Mouse (Mus musculus): ENCODE measurements around the gene Lztfl1. TPM values are rescaled to one million over a fixed set of nuclear protein-coding genes. Genes with fewer than 3 reads are reported as not detected.

Lztfl1 gene
- polyA plus RNA-seq, 1 experiment from 2014 or later = 68.2 TPM

DNA sequence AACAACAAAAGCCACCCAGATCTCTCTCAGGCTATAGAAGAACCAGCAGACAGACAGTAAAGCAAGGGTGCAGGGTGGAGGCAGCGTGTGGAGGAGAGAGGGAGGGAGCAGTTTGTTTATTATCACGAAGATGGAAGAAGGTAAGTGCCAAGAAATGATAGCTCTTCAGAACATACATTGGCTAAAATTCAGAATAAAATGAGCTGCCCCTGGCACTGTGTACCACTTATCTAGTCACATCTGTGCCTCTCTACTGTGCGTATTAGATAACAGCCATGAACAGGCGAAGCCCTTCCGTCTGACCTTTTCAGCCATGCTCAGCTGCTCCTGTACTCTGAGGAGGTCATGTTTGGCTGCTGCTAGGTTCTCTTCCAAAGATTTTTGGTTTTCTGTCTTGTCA lies 15.7 kb downstream of the Lztfl1 start:
- no peaks in the 10 kb centered on the region for H3K27me3 ChIP-seq (ENCODE audit: control insufficient read depth, insufficient read depth, low read length)
- H3K4me2 ChIP-seq (replicated peaks; ENCODE audit: low read depth, low read length) = no peak overlapping the region
- no peaks in the 10 kb centered on the region for H3K9me3 ChIP-seq (ENCODE audit: control insufficient read depth, low read depth, low read length)
- H3K4me3 ChIP-seq (ENCODE audit: low read depth, low read length) = no peak overlapping the region
- ATAC-seq (ENCODE audit: insufficient number of reproducible peaks, insufficient read depth, low FRiP score, low read depth) = no peak; the same call in 1 of the 2 replicates
- no peaks in the 10 kb centered on the region for H3K4me1 ChIP-seq (ENCODE audit: control insufficient read depth, insufficient read depth, low read length)
- peaks cover 23% of the 10 kb centered on the region for H3K36me3 ChIP-seq (ENCODE audit: control insufficient read depth, insufficient read depth, low read length)
- H3K9ac ChIP-seq (replicated peaks; ENCODE audit: low read depth, low read length) = no peak overlapping the region
- WGBS = 90% methylated on average over 5 of the region's 5 CpGs
- no peak overlapping the region for H3K27ac ChIP-seq (ENCODE audit: low read length)

DNA sequence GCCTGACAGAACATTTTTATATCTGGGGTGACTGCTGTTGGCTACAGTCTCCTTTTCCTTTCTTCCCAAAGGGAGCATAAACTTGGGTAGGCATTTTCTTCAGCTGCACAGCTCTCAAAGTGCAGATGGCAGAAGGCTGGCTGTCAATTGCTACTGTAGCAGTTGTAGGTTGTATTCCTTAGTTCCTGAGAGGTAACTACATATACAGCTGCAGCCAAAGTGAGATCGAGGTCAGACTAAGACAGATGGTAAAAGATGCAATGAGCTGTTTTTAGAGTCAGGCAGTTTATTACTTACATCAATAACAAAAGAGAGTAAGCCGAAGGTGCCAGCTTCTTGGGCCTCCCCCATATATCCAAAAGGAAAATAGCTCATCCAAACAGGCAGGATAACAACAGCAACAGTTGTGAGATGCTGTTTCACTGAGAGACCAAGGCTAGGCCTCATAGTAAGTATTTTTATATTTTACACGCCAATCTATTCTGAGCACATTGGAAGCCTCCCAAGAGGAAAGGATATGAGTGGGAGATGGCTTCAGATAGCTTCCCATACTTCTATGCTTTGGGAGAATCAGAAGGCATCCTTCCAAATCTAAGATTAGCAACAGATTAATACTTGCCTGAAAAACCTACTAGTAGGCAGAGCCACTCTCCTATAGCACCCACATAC lies 21.7 kb downstream of the Lztfl1 start:
- WGBS = 93% methylated on average over 3 of the region's 3 CpGs

DNA sequence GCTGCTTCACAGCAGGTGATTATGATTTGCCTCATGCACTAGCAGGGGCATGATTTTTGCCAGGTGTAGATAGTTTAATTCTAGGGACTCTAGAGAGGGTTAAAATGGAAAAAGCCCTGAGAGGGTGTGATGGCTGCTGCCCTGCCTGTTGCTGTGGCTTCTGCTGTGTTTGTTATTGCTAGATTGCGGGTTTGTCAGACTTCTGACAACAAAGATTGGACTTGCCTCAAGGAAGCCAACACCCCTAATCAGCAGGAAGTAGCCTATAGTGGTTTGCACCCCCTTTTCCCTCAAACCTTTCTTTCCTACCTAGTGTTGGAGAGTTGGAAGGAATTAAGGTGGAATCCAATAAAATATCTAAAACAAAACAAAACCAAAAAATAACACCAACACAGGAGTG lies 29.3 kb downstream of the Lztfl1 start:
- no peaks in the 10 kb centered on the region for H3K27me3 ChIP-seq (ENCODE audit: control insufficient read depth, insufficient read depth, low read length)
- no peaks in the 10 kb centered on the region for H3K4me1 ChIP-seq (ENCODE audit: control insufficient read depth, insufficient read depth, low read length)
- no peak overlapping the region for H3K9ac ChIP-seq (replicated peaks; ENCODE audit: low read depth, low read length)
- H3K4me2 ChIP-seq (replicated peaks; ENCODE audit: low read depth, low read length) = no peak overlapping the region
- 0 out of 2 replicates have a peak, but pooled peaks cover 3% of the 10 kb centered on the region for H3K36me3 ChIP-seq (ENCODE audit: control insufficient read depth, insufficient read depth, low read length)
- no peaks in the 10 kb centered on the region for H3K9me3 ChIP-seq (ENCODE audit: control insufficient read depth, low read depth, low read length)
- H3K4me3 ChIP-seq (ENCODE audit: low read depth, low read length) = no peak overlapping the region
- WGBS = 70% methylated on average over 1 of the region's 1 CpGs
- no peak for ATAC-seq (ENCODE audit: insufficient number of reproducible peaks, insufficient read depth, low FRiP score, low read depth)
- H3K27ac ChIP-seq (ENCODE audit: low read length) = no peak overlapping the region

More for the DNA sequence above, 21.7 kb downstream of the Lztfl1 start:
- no peak for ATAC-seq (ENCODE audit: insufficient number of reproducible peaks, insufficient read depth, low FRiP score, low read depth)
- H3K36me3 ChIP-seq (ENCODE audit: control insufficient read depth, insufficient read depth, low read length) = peaks cover 7% of the 10 kb centered on the region
- no peak overlapping the region for H3K4me3 ChIP-seq (ENCODE audit: low read depth, low read length)
- H3K27ac ChIP-seq (ENCODE audit: low read length) = no peak overlapping the region
- H3K4me1 ChIP-seq (ENCODE audit: control insufficient read depth, insufficient read depth, low read length) = no peaks in the 10 kb centered on the region
- H3K4me2 ChIP-seq (replicated peaks; ENCODE audit: low read depth, low read length) = no peak overlapping the region
- no peaks in the 10 kb centered on the region for H3K27me3 ChIP-seq (ENCODE audit: control insufficient read depth, insufficient read depth, low read length)
- H3K9me3 ChIP-seq (ENCODE audit: control insufficient read depth, low read depth, low read length) = no peaks in the 10 kb centered on the region
- H3K9ac ChIP-seq (replicated peaks; ENCODE audit: low read depth, low read length) = no peak overlapping the region

DNA sequence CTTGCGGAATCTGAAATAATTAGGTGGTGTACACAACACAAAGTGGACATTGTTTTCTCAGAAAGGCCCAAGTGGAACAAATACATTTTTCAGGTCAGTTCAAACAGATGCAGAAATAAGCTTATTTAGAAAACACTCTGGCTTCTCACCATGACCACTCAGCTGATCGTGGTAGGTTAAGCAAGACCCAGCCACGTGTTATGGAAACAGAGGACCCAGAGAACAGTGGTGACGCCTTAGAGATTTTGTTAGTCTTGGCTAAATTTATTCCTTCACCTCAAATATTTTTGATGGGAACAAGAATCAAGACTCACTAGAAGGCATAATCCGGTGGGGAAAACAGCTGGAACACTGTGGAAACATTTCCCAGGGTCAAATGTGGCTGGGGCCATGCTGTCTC lies 31.3 kb downstream of the Lztfl1 start:
- H3K4me3 ChIP-seq (ENCODE audit: low read depth, low read length) = no peak overlapping the region
- H3K9me3 ChIP-seq (ENCODE audit: control insufficient read depth, low read depth, low read length) = no peaks in the 10 kb centered on the region
- 71% methylated on average over 5 of the region's 5 CpGs for WGBS
- H3K4me1 ChIP-seq (ENCODE audit: control insufficient read depth, insufficient read depth, low read length) = no peaks in the 10 kb centered on the region
- no peak overlapping the region for H3K9ac ChIP-seq (replicated peaks; ENCODE audit: low read depth, low read length)
- H3K4me2 ChIP-seq (replicated peaks; ENCODE audit: low read depth, low read length) = no peak overlapping the region
- no peak for ATAC-seq (ENCODE audit: insufficient number of reproducible peaks, insufficient read depth, low FRiP score, low read depth)
- no peaks in the 10 kb centered on the region for H3K27me3 ChIP-seq (ENCODE audit: control insufficient read depth, insufficient read depth, low read length)
- no peaks in the 10 kb centered on the region for H3K36me3 ChIP-seq (ENCODE audit: control insufficient read depth, insufficient read depth, low read length)
- no peak overlapping the region for H3K27ac ChIP-seq (ENCODE audit: low read length)

DNA sequence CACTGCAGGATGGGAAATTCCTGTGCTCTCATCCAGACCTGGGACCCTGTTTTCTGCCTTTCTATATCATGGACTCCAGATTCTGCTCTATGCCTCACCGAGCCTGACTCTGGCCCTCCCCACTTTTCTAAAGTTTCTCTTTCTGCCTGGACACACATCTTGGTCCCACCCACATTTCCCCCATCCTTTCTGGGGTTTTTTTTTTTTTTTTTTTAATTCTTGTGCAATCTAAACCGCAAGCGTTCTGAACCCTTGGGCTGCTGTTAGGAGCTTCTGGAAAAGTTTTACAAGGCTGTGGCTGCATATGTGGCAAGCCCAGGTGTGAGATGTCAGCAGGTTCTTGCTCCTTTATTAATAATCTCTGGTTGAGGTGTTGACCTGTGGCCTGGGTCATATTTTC lies 33.8 kb downstream of the Lztfl1 start:
- ATAC-seq (ENCODE audit: insufficient number of reproducible peaks, insufficient read depth, low FRiP score, low read depth) = no peak
- no peaks in the 10 kb centered on the region for H3K4me1 ChIP-seq (ENCODE audit: control insufficient read depth, insufficient read depth, low read length)
- H3K27ac ChIP-seq (ENCODE audit: low read length) = no peak overlapping the region
- WGBS = 60% methylated on average over 3 of the region's 3 CpGs
- no peak overlapping the region for H3K4me3 ChIP-seq (ENCODE audit: low read depth, low read length)
- H3K36me3 ChIP-seq (ENCODE audit: control insufficient read depth, insufficient read depth, low read length) = no peaks in the 10 kb centered on the region
- H3K27me3 ChIP-seq (ENCODE audit: control insufficient read depth, insufficient read depth, low read length) = peaks cover 3% of the 10 kb centered on the region; the same call in 1 of the 2 replicates
- H3K9me3 ChIP-seq (ENCODE audit: control insufficient read depth, low read depth, low read length) = no peaks in the 10 kb centered on the region
- no peak overlapping the region for H3K9ac ChIP-seq (replicated peaks; ENCODE audit: low read depth, low read length)
- no peak overlapping the region for H3K4me2 ChIP-seq (replicated peaks; ENCODE audit: low read depth, low read length)

DNA sequence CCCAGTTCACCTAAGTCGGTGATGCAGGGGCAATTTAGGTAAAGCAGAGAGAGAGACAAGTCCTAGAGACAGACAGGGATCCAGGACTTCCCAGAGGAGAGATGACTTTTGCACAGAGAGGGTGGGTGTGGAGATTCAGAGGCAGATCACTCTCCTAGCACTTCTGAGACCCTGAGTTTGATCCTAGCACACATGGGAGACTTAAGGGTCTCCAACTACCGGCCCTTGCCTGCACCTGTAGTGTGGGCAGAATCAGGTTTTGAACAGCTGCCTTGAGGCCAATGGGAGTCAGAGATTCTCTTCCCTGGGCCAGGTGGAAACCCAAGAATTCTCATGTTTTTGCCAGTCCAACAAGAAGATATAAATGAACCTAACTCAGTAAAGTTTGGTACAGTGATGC lies 38.3 kb downstream of the Lztfl1 start:
- H3K27me3 ChIP-seq (ENCODE audit: control insufficient read depth, insufficient read depth, low read length) = peaks cover 12% of the 10 kb centered on the region
- H3K9me3 ChIP-seq (ENCODE audit: control insufficient read depth, low read depth, low read length) = no peaks in the 10 kb centered on the region
- 28% methylated on average over 2 of the region's 2 CpGs for WGBS
- no peak overlapping the region for H3K27ac ChIP-seq (ENCODE audit: low read length)
- peak overlapping the region; percentile 75 for H3K4me2 ChIP-seq (replicated peaks; ENCODE audit: low read depth, low read length)
- ATAC-seq (ENCODE audit: insufficient number of reproducible peaks, insufficient read depth, low FRiP score, low read depth) = no peak
- H3K4me3 ChIP-seq (ENCODE audit: low read depth, low read length) = peak overlapping the region; percentile 37
- no peaks in the 10 kb centered on the region for H3K36me3 ChIP-seq (ENCODE audit: control insufficient read depth, insufficient read depth, low read length)
- H3K9ac ChIP-seq (replicated peaks; ENCODE audit: low read depth, low read length) = no peak overlapping the region
- no peaks in the 10 kb centered on the region for H3K4me1 ChIP-seq (ENCODE audit: control insufficient read depth, insufficient read depth, low read length)

DNA sequence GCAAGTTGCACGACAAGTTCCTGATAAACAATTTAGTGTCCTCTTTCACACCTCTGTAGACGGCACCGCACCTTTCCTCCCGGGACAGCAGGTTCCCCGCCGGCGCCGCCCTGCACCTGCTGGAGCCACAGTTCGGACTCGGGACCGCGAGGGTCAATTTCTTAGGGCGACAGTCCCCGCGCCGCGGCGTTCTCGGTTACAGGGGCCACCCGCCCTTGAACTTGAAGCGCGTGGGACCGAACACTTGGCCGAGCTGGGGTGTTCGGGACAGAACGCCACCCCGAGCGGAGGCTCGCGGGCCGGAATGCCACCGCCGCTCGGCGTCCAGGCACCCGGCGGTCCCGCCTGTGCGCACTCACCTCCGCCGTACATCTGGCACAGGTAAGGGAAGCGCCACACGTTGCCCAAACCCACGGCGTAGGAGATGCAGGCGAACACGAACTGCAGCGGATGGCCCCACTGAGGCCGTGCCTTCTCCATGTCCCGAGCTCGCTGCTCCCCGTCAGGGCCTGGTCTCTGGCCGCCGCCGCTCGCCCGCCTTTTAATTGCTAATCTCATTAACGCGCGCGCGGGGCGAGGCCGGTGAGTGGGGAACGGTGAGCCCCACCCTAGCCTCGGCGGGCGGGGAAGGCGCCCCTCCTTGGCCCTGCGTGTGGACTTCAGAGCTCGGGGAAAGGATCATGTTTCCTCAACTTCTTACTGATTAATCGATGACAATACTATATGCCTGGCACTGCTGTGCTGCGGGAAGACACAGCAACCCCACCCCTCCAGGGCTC lies 39.0 kb downstream of the Lztfl1 start, which contains the start of the genes Ccr9 and Slc6a20a:
Gene Ccr9 (plus strand): TSS at position 113 of the 779 bp plus-strand sequence.
Gene Slc6a20a (minus strand): TSS at position 559 of the 779 bp plus-strand sequence.
- Histone ChIP-seq H3K9ac (replicated peaks; ENCODE audit: low read depth, low read length) (no peak within 1 kb of the TSS; the same call in 1 of the 2 replicates), H3K27ac (ENCODE audit: low read length) (no peak within 1 kb of the TSS)

DNA sequence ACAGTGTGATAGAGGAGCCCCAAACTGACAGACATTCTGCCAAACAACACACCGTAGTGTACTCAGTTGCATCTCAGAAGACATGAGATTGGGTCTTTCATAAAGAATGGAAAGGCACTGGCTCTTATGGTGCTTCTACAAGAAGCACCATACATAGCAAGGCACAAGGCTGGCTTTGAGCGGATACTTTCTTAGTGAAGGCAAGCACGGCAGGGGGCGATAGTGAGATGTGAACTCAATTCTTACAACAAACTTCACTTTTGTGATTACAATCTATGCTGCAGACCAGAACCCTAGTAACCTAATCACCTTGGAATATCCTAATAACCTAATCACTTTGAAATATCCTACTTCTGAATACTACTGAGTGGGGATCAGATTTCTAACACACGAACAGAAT lies 51.9 kb downstream of the Lztfl1 start:
- no peak for ATAC-seq (ENCODE audit: insufficient number of reproducible peaks, insufficient read depth, low FRiP score, low read depth)
- Histone ChIP-seq H3K36me3 (ENCODE audit: control insufficient read depth, insufficient read depth, low read length) (no peaks in the 10 kb centered on the region), H3K27me3 (ENCODE audit: control insufficient read depth, insufficient read depth, low read length) (no peaks in the 10 kb centered on the region), H3K4me3 (ENCODE audit: low read depth, low read length) (no peak overlapping the region), H3K9ac (replicated peaks; ENCODE audit: low read depth, low read length) (no peak overlapping the region), H3K4me2 (replicated peaks; ENCODE audit: low read depth, low read length) (no peak overlapping the region), H3K27ac (ENCODE audit: low read length) (no peak overlapping the region), H3K4me1 (ENCODE audit: control insufficient read depth, insufficient read depth, low read length) (no peaks in the 10 kb centered on the region), H3K9me3 (ENCODE audit: control insufficient read depth, low read depth, low read length) (no peaks in the 10 kb centered on the region)
- WGBS = 49% methylated on average over 5 of the region's 5 CpGs

More for the DNA sequence above, 39.0 kb downstream of the Lztfl1 start, which contains the start of the genes Ccr9 and Slc6a20a:
- Histone ChIP-seq H3K36me3 (ENCODE audit: control insufficient read depth, insufficient read depth, low read length) (no peaks in the 10 kb centered on the region), H3K4me3 (ENCODE audit: low read depth, low read length) (peak within 1 kb of the TSS; percentile 37), H3K4me2 (replicated peaks; ENCODE audit: low read depth, low read length) (peak within 1 kb of the TSS; percentile 75), H3K9me3 (ENCODE audit: control insufficient read depth, low read depth, low read length) (no peaks in the 10 kb centered on the region), H3K4me1 (ENCODE audit: control insufficient read depth, insufficient read depth, low read length) (no peaks in the 10 kb centered on the region), H3K27me3 (ENCODE audit: control insufficient read depth, insufficient read depth, low read length) (peaks cover 12% of the 10 kb centered on the region)
- WGBS = under 1% methylated on average over 73 of the region's 73 CpGs
- ATAC-seq (ENCODE audit: insufficient number of reproducible peaks, insufficient read depth, low FRiP score, low read depth) = peak; percentile 87

Data from stomach, embryonic 14.5 days (tissue).